Mouse (Mus musculus): ENCODE data around the gene Gm21409.
"Not testable (repeated sequence)": the region's sequence is repeated elsewhere in the genome, so short reads cannot be mapped to it uniquely, and the experiment has no call there.

Gene Gm21409

DNA sequence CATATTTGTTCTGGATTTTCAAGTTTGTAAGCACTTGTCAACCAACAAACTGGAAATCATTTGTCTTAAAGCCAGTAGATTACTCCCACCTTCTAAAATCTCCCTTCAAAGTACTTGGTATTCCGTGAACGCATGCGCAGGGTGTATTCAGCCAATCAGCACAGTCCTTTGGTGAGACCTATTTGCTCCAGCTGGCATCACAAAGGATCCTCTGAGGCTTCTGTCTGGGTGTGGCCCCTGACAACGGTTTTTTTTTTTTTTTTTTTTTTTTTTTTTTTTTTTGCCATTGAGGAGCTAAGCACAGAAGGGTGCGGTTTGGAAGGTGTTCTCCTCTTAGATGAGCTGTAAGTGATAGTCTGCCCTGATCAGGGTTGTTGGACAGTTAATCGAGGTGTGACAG is at the start of gene Gm21409:
Gene Gm21409 (plus strand): TSS at position 301 of the 400 bp plus-strand sequence.
- not testable (repeated sequence) for TF ChIP-seq GATA4 (IDR thresholded peaks at IDR 0.05; ENCODE audit: insufficient replicate concordance, low read length)
